Mouse (Mus musculus) heart, adult 2 months (tissue): ENCODE data around the gene Nfkb2.

Source experiments
- CTCF ChIP-seq: fragments of 200-600 bp; IDR thresholded peaks from 2 replicates; pipeline ENCODE4 v1.8.1; 2022; ENCODE audit warnings: antibody characterized with exemption, mild to moderate bottlenecking, moderate library complexity
- EP300 ChIP-seq: fragments of 200-500 bp; IDR thresholded peaks from 2 replicates; pipeline ENCODE4 v1.6.1; 2011; ENCODE audit warnings: low read depth, low read length, control low read depth; ENCODE audit not compliant: insufficient read depth
- POLR2A ChIP-seq: fragments of 200-500 bp; IDR thresholded peaks from 2 replicates; pipeline ENCODE4 v1.6.1; 2011; ENCODE audit warnings: mild to moderate bottlenecking, low read depth, low read length, control low read depth; ENCODE audit not compliant: insufficient read depth

- TF ChIP-seq POLR2A (no peak), CTCF (no peak), EP300 (no peak)
These were observed 22.7 kb downstream of the Nfkb2 start, which contains the start of gene Psd for GRCm38 (mm10) chr19:46326756-46327305.
